Mouse (Mus musculus) neural tube, embryonic 12.5 days (tissue): ENCODE results near the gene Meig1. TPM values are rescaled to one million over a fixed set of nuclear protein-coding genes. Genes with fewer than 3 reads are reported as not detected.
A peak's percentile ranks its signal among the peaks of the same experiment; 100 is the strongest.

Experiments
- ATAC-seq: fragments of 200-750 bp; cut with Nextera tagmentation; 2 replicates; pipeline ENCODE4 v1.8.0; 2017; ENCODE audit warnings: low read depth, mild to moderate bottlenecking, moderate TSS enrichment, moderate library complexity; ENCODE audit not compliant: low FRiP score
- H3K27ac ChIP-seq: fragments of 300-500 bp; sonication (generic); 2 replicates; pipeline ENCODE4 v1.5.1; 2016
- H3K27me3 ChIP-seq: fragments of 300-500 bp; sonication (generic); replicated peaks from 2 replicates; pipeline ENCODE4 v1.6.1; 2016; ENCODE audit warnings: mild to moderate bottlenecking
- H3K36me3 ChIP-seq: fragments of 300-500 bp; sonication (generic); 2 replicates; pipeline ENCODE4 v1.6.1; 2016; ENCODE audit warnings: mild to moderate bottlenecking
- H3K4me1 ChIP-seq: fragments of 300-500 bp; sonication (generic); 2 replicates; pipeline ENCODE4 v1.6.1; 2016
- H3K4me2 ChIP-seq: fragments of 300-500 bp; sonication (generic); replicated peaks from 2 replicates; pipeline ENCODE4 v1.6.1; 2016; ENCODE audit warnings: mild to moderate bottlenecking
- H3K4me3 ChIP-seq: fragments of 300-500 bp; sonication (generic); 2 replicates; pipeline ENCODE4 v1.5.1; 2016
- H3K9ac ChIP-seq: fragments of 300-500 bp; sonication (generic); 2 replicates; pipeline ENCODE4 v1.6.1; 2016; ENCODE audit warnings: mild to moderate bottlenecking
- H3K9me3 ChIP-seq: fragments of 300-500 bp; sonication (generic); 2 replicates; pipeline ENCODE4 v1.6.1; 2016; ENCODE audit warnings: mild to moderate bottlenecking
- WGBS: fragments of 180-500 bp; shearing (Covaris S2); methylation state at CpG from one replicate; pipeline ENCODE4 v1.1.7; 2016; 5-methylcytosine and 5-hydroxymethylcytosine counted together
- polyA plus RNA-seq: library from polyadenylated mRNA; unstranded; fragments of >200 nt; fragmentation: Nextera tagmentation; extraction: Ambion mirVana; gene quantifications from 2 replicates; pipeline ENCODE4 v1.2.1, GENCODE M21; 2016

Gene Meig1
- 0.52 and 1.1 TPM in 2 replicates for polyA plus RNA-seq

DNA sequence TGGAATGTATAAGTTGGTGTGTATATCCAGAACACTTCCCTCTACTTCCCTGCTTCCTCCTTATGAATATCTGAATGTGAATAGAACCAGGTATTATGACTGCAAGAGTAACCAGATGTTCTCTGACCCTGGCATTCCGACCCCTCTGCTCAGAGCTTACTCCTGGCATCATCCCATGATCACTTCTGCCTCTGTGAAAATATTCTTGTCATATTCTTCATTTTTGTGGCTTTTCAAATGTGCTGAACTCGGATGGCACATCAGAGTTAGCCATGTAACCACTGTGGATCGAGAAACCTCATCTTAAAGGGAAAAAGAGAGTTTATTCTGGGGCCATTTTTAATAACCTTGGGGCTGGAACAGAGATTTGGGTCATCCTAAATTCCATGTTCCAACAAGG, at the start of gene Meig1:
Meig1 (minus strand) TSS at position 101 of the 400 bp plus-strand sequence.
- Histone ChIP-seq H3K27me3 (peaks cover 3% of the 10 kb centered on the region; the same call in 1 of the 2 replicates), H3K4me2 (peak within 1 kb of the TSS; percentile 80; the same call in 1 of the 2 replicates), H3K4me1 (peaks cover 7% of the 10 kb centered on the region; the same call in 1 of the 2 replicates), H3K27ac (no peak within 1 kb of the TSS), H3K36me3 (no peaks in the 10 kb centered on the region), H3K9ac (no peak within 1 kb of the TSS), H3K4me3 (no peak within 1 kb of the TSS), H3K9me3 (no peaks in the 10 kb centered on the region)
- no peak for ATAC-seq
- 72% methylated on average over 3 of the region's 3 CpGs for WGBS

DNA sequence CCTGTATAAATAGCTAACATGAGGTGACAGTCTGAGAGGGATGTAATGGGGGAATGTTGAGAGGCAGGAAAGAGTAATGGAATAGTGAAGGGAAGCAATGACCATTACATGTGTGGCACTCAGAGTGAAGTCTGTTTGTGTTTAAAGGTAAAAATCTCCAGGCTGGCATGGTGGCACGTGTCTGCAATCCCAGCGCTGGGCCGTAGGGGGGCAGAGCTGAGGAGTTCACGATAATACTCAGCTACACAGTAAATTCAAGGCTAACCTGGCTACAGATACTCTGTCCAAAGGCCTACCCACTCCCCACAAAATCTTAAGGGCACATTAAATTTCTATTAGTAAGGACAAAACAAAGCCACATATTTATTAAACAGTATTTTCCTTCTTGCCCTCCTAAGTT, 34.1 kb upstream of the Meig1 start:
- Histone ChIP-seq H3K4me2 (no peak overlapping the region), H3K4me3 (no peak overlapping the region), H3K9ac (no peak overlapping the region), H3K9me3 (no peaks in the 10 kb centered on the region), H3K27me3 (no peaks in the 10 kb centered on the region), H3K4me1 (no peaks in the 10 kb centered on the region), H3K27ac (no peak overlapping the region), H3K36me3 (peaks cover 60% of the 10 kb centered on the region)
- WGBS, result 78% methylated on average over 4 of the region's 4 CpGs
- ATAC-seq, result no peak

DNA sequence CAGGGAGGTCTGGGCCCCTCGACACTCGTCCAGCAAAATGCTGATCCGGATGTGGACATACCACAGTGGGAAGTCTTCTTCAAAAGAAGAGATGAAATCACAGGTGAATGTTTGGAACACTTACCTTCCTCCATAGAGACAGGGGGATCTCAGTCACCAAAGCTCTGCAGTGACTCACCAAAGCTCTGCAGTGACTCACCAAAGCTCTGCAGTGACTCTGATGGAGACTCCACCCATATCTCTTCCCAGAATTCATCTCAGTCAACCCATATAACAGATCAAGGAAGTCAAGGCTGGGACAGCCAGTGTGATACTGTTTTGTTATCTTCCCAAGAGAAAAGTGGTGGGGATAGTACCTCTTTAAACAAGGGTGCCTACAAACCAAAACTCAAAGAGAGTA, 30.6 kb upstream of the Meig1 start:
- H3K4me3 ChIP-seq, result no peak overlapping the region
- WGBS, result 95% methylated on average over 3 of the region's 3 CpGs
- ATAC-seq, result no peak
- H3K36me3 ChIP-seq, result peaks cover 54% of the 10 kb centered on the region
- H3K27me3 ChIP-seq, result no peaks in the 10 kb centered on the region
- no peak overlapping the region for H3K4me2 ChIP-seq
- no peak overlapping the region for H3K9ac ChIP-seq
- H3K4me1 ChIP-seq, result no peaks in the 10 kb centered on the region
- no peak overlapping the region for H3K27ac ChIP-seq
- H3K9me3 ChIP-seq, result no peaks in the 10 kb centered on the region

DNA sequence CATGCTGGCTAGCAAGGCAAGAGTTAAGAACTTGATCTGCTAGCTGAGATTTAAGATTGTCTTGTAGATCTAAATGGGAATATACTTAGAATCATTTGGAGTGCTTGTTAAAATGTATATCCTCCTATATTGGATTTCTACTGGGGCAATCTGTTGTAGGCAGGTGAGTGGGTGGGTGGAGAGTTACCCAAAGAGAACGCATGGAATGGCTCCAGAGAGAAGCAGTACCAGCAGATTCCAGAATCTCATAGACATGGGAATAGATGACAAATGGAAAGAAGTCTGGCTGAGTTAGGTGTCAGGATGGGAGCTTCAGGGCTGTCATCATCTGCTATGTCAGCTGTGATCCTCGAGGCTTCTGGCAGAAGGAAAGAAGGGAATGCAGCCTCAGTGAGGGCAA, 27.0 kb upstream of the Meig1 start:
- Histone ChIP-seq H3K36me3 (peaks cover 39% of the 10 kb centered on the region), H3K4me2 (no peak overlapping the region)
- 84% methylated on average over 2 of the region's 2 CpGs for WGBS

DNA sequence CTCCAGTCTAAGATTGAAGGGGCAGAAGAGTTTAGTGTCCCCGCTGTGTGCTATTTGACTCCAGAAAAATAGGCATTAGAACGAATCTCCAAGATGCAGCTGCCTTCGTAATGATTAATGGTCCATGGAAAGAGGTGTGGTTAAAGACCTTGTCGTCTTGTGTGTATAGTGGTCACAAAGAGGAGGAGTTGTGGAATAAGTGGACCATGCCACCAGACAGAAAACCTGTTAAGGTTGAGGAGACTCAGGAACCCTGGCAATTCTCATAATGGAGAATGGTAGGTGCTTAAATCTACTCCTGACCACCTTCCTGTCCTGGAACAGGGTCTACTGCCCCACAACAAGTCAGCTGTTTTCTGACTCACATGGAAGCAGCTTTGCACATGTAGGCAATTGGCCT, 23.5 kb upstream of the Meig1 start:
- Histone ChIP-seq H3K4me3 (no peak overlapping the region), H3K9ac (no peak overlapping the region), H3K27ac (no peak overlapping the region), H3K27me3 (no peaks in the 10 kb centered on the region), H3K36me3 (peaks cover 32% of the 10 kb centered on the region), H3K9me3 (no peaks in the 10 kb centered on the region), H3K4me2 (no peak overlapping the region), H3K4me1 (no peaks in the 10 kb centered on the region)
- 77% methylated on average over 4 of the region's 4 CpGs for WGBS
- ATAC-seq, result no peak

More for the DNA sequence above, 27.0 kb upstream of the Meig1 start:
- no peak overlapping the region for H3K27ac ChIP-seq
- H3K4me1 ChIP-seq, result no peaks in the 10 kb centered on the region
- H3K9ac ChIP-seq, result no peak overlapping the region
- no peak overlapping the region for H3K4me3 ChIP-seq
- H3K27me3 ChIP-seq, result no peaks in the 10 kb centered on the region
- H3K9me3 ChIP-seq, result no peaks in the 10 kb centered on the region
- ATAC-seq, result no peak

DNA sequence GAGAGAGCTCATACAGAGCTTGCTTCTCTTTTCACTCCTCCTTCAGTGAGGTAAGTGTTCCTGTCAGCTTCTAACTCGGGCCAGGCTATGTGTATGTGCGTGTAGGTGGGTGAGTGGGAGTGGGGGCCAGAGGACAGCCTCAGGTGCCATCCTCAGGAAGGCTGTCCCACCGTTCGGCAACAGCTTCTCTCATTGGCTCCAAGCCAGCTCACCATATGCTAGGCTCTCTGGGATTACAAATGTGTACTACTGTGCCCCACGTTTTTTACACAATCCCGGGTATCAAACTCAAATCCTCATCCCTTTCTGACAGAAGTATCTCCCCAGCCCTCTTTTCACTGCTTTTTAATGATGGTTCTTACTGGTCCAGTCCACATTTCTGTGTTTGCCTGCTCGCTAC, 21.8 kb upstream of the Meig1 start:
- H3K27me3 ChIP-seq, result no peaks in the 10 kb centered on the region
- H3K4me3 ChIP-seq, result no peak overlapping the region
- H3K4me1 ChIP-seq, result no peaks in the 10 kb centered on the region
- H3K9me3 ChIP-seq, result no peaks in the 10 kb centered on the region
- H3K27ac ChIP-seq, result no peak overlapping the region
- no peak overlapping the region for H3K4me2 ChIP-seq
- peaks cover 25% of the 10 kb centered on the region for H3K36me3 ChIP-seq
- H3K9ac ChIP-seq, result no peak overlapping the region
- no peak for ATAC-seq
- 81% methylated on average over 7 of the region's 7 CpGs for WGBS

DNA sequence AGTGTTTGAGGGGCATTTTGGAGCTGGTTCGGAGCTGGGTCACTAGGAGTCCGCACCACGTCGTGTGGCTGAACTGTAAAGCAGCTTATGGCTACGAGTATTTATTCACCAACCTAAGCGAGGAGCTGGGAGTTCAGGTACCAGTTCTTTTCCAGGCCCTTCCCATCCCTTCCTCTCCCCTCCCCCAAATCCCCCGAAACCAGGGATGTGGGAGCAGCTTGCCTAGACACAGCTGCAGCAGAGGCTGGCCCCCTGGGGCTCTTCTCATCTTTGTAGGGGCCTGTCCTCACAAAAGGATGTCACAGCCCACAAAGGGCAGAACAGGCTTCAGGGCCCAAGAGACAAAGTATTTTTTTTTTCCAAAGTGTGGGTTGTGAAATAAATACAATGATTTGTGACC, 15.5 kb upstream of the Meig1 start:
- no peaks in the 10 kb centered on the region for H3K9me3 ChIP-seq

DNA sequence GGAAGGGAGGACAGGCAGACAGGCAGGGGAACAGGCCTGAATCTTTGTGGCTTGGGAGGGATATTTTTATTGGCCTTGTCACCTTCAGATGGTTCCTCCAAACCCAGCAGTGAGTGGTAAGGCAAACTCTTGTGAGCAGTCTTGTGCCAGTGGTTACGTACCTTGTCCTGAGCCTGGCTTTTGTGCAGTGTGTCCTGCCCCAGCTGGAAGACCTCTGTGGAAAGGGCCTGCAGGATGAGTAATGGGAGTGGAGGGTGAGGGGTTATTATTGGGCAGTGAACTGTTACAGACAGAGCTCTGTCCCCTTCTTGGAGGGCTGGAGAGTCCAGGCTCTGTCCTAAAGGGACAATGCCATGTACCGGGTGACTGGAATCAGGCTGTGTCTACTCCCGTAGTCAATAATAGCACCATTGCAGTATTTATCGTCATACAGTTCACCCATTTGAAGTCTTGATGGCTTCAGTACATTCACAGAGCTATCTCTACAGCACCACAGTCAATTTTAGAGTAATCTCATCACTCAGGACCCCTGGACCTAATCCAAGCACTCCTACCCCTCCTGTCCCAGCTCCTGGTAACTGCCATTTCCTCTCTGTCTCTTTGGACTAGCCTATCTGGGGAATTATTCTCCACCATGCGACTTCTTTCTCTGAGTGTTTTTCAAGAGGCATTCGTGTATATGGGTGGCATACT, 13.1 kb upstream of the Meig1 start:
- Histone ChIP-seq H3K9me3 (no peaks in the 10 kb centered on the region), H3K36me3 (peaks cover 9% of the 10 kb centered on the region; the same call in 1 of the 2 replicates), H3K9ac (no peak overlapping the region), H3K4me3 (no peak overlapping the region), H3K27ac (no peak overlapping the region), H3K4me2 (no peak overlapping the region), H3K27me3 (no peaks in the 10 kb centered on the region), H3K4me1 (no peaks in the 10 kb centered on the region)
- no peak for ATAC-seq
- WGBS, result 84% methylated on average over 6 of the region's 6 CpGs

More for the DNA sequence above, 15.5 kb upstream of the Meig1 start:
- H3K9ac ChIP-seq, result no peak overlapping the region
- no peaks in the 10 kb centered on the region for H3K27me3 ChIP-seq
- no peak overlapping the region for H3K4me3 ChIP-seq
- no peak overlapping the region for H3K27ac ChIP-seq
- no peak for ATAC-seq
- no peak overlapping the region for H3K4me2 ChIP-seq
- no peaks in the 10 kb centered on the region for H3K4me1 ChIP-seq
- H3K36me3 ChIP-seq, result peaks cover 21% of the 10 kb centered on the region; the same call in 1 of the 2 replicates
- 51% methylated on average over 7 of the region's 7 CpGs for WGBS

DNA sequence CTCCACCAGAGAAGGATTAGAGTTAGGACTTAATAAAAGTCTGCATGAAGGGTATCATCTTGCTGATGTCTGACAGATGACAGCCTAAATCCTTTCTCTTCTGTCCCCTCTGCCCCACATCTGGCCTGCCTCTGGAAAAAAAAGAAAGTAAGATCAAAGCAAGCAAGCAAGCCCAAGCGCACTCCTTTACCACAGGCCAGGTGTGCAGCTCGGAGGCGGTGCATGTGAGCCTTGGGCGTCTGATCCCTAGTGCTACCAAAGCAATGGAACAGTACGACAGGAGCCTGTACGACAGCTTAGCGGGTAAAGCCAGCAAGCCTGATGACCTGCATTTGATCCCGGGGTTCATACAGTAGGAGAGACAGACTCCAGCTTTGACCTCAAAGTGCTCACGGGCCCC, 8.5 kb upstream of the Meig1 start:
- Histone ChIP-seq H3K27ac (no peak overlapping the region), H3K4me2 (no peak overlapping the region), H3K4me3 (no peak overlapping the region), H3K9me3 (no peaks in the 10 kb centered on the region), H3K4me1 (no peaks in the 10 kb centered on the region), H3K9ac (no peak overlapping the region), H3K36me3 (peaks cover 8% of the 10 kb centered on the region; the same call in 1 of the 2 replicates), H3K27me3 (no peaks in the 10 kb centered on the region)
- no peak for ATAC-seq
- 87% methylated on average over 9 of the region's 9 CpGs for WGBS

DNA sequence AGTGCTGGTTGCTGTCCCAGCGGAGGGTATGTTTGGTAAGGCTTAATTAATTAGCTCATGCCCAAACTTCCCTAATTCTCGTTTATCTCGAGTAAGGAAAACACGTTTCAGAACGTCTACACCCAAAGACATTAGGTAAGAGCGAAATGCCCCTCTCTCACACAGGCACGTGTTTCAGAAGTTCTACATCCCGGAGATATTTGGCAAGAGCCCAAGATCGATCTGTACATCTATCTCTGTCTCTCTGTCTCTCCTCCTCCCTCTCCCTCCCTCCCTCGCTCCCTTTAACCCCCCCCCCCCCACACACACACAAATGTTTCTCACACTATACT, 2.1 kb upstream of the Meig1 start:
- H3K4me3 ChIP-seq, result peak overlapping the region; percentile 69
- ATAC-seq, result no peak; the same call in 1 of the 2 replicates
- 14% methylated on average over 10 of the region's 10 CpGs for WGBS

DNA sequence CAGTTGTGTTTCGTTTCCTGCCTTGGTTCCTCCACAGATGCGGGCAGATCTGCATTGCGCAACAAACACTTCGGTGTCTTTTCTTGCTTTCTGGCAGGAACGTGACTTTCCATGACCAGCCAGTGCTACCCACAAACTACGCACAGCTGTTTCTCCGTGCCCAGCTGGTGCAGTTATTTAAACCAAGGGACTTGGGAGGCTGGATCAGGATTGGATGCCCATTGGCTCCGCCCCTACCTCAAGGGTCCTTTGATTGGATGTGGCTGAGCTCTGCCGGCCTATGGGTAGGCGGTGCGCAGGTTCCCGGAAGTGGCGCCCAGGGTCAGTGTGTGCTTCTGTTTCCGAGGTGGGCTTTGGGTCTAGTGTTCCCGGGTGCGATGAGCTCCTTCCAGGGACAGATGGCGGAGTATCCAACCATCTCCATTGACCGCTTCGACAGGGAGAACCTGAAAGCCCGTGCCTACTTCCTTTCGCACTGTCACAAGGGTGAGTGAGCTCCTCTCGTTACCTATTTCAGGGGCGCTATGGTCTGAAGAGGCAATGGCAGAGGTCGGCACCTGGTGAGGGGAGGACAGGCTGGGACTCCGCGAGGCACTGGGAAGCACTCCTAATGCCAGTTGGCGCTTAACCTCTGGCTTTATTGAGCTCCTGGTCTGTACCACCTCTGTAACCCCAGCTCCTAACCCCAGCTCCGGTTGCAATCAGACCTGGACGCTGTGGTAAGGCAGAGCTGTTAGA, 1.6 kb upstream of the Meig1 start, which contains the start of gene Dclre1c:
Dclre1c (plus strand) TSS at position 291 of the 738 bp plus-strand sequence.
- H3K27ac ChIP-seq, result no peak within 1 kb of the TSS
- WGBS, result 2% methylated on average over 29 of the region's 29 CpGs
- peak within 1 kb of the TSS; percentile 69 for H3K4me3 ChIP-seq
- H3K36me3 ChIP-seq, result peaks cover 3% of the 10 kb centered on the region; the same call in 1 of the 2 replicates
- peak within 1 kb of the TSS; percentile 62 for H3K9ac ChIP-seq
- peak within 1 kb of the TSS; percentile 80 for H3K4me2 ChIP-seq
- peak; percentile 97 for ATAC-seq
- H3K4me1 ChIP-seq, result peaks cover 7% of the 10 kb centered on the region; the same call in 1 of the 2 replicates
- H3K9me3 ChIP-seq, result no peaks in the 10 kb centered on the region
- no peaks in the 10 kb centered on the region for H3K27me3 ChIP-seq

More for the DNA sequence above, 2.1 kb upstream of the Meig1 start:
- Histone ChIP-seq H3K27me3 (no peaks in the 10 kb centered on the region), H3K4me2 (peak overlapping the region; percentile 80), H3K27ac (no peak overlapping the region), H3K9ac (peak overlapping the region; percentile 62), H3K36me3 (peaks cover 3% of the 10 kb centered on the region; the same call in 1 of the 2 replicates), H3K4me1 (peaks cover 7% of the 10 kb centered on the region; the same call in 1 of the 2 replicates), H3K9me3 (no peaks in the 10 kb centered on the region)

DNA sequence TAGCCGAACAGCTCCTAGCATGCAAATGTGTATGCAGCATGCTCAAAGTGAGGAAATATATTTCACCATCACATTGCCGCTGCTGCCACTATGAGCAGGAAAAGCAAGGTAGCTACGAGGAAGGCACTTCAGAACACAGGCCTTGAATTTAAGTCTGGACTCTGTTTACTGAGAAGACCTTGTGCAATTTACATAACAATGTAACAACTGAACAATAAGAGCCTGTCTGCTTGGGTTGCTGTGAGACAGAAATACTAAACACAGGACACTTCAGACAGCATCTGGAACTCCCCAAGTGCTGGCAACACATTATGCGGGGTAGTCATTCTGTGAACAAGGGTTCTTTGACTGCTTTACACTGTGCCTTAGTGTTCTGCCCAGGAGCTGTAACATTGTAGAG, 2.3 kb downstream of the Meig1 start:
- no peaks in the 10 kb centered on the region for H3K9me3 ChIP-seq
- H3K4me2 ChIP-seq, result no peak overlapping the region
- H3K27ac ChIP-seq, result no peak overlapping the region
- H3K27me3 ChIP-seq, result peaks cover 7% of the 10 kb centered on the region; the same call in 1 of the 2 replicates
- 33% methylated on average over 4 of the region's 4 CpGs for WGBS
- no peak for ATAC-seq
- no peak overlapping the region for H3K9ac ChIP-seq
- H3K4me3 ChIP-seq, result no peak overlapping the region
- H3K36me3 ChIP-seq, result no peaks in the 10 kb centered on the region
- peaks cover 7% of the 10 kb centered on the region; the same call in 1 of the 2 replicates for H3K4me1 ChIP-seq
